Mouse (Mus musculus): Measurements from ENCODE around the gene Fgf8. TPM values are rescaled to one million over a fixed set of nuclear protein-coding genes. Genes with fewer than 3 reads are reported as not detected.

Fgf8 gene
- polyA plus RNA-seq (2021; fragmentation: Nextera tagmentation), result not detected in 2 replicates
- long read RNA-seq, experiment 1, result 0 reads
- long read RNA-seq, experiment 2, result 0 reads

GRCm38 (mm10) chr19:45742218-45742983 lies at the start of gene Fgf8:
TSS of gene Fgf8 (minus strand) at chr19:45742915.

DNA sequence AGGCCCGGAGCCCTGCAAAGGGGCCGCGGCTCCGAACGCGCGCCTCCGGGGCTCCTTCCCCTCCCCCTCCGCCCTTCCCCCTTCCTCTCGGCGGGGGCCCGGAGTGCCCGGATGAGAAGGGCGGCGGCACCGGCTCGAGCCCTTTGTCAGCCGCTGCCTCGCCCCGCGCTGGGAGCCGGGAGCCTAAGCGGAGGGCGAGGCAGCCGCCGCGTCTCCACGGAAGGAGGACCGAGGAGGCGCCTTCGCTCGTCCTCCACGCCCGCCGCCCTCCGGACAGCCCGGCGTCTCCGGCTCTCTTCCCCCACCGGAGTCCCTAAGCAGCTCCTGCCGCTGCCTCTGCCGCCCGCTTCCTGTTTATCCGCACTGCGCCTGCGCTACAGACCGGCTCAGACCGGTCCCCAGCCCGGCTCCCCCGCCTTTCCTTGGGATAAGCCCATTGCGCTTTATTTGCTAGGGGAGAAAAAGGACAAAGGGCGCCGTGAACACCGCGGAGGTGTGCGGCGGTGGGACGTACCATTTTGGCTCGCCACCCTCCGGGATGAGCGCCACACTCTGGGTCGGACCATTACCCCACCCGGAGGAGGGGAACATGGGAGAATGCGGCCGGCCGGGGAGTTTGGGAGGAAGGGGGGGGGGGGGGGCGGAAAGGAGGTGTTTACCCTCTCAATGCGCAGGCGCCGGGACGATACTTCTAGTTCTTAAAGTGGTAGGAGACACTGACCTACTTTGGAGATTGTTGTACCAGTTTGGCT lies 40.6 kb upstream of the Fgf8 start, which contains the start of gene Mgea5:
Mgea5 (minus strand) TSS at position 657 of the 752 bp plus-strand sequence.

DNA sequence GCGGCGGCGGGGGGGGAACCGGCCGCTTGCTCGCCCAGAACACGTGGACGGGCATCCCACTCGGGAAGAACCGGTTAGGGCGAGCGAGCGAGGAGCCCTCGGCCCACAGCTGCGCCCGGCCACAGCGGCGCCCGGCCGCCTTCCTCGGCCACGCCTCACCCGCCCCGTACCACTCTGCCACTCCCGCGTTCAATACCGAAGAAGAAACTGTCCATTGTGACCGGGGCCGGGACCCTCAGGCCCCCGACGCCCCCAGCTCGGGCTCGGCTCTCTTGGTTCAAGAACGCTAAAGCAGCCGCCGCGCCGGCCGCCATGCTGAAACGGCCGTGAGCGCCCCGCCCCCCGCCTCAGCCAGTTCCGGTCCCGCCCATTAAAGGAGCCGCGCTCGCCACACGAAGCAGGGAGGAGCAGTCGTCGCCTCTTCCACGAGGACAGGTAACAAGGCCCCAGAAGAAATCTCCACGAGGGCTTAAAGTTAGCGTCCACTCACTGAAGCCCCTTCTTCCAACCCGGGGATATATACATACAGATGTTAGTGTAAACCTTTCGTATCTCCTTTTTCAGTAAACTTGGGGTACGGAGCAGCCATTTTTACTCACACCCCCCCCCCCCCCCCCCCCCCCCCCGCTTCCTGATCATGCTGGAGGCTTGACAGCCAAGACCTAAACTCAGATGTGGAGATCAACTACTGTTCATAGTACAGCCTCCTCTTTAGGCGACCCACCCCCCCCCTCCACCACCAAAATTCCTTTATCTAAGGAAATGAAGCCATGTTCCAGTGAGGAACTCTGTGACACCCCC lies 6.7 kb upstream of the Fgf8 start, which contains the start of gene Npm3:
Npm3 (minus strand) TSS at position 349 of the 801 bp plus-strand sequence.

Other genes with a start within 250 kb of the Fgf8 start
- 13.0 and 16.8 TPM in 2 replicates for gene Poll, start 182.4 kb downstream of the Fgf8 start, polyA plus RNA-seq (2021; fragmentation: Nextera tagmentation)
- gene Gm17018, start 182.3 kb downstream of the Fgf8 start, polyA plus RNA-seq (2021; fragmentation: Nextera tagmentation), result 167 and 207 TPM in 2 replicates
- gene Fbxw4, start 82.6 kb downstream of the Fgf8 start, polyA plus RNA-seq (2021; fragmentation: Nextera tagmentation), result 7.8 and 8.6 TPM in 2 replicates
- 4.1 and 4.3 TPM in 2 replicates for gene Npm3, start 6.7 kb upstream of the Fgf8 start, polyA plus RNA-seq (2021; fragmentation: Nextera tagmentation)
- gene Mgea5, start 40.9 kb upstream of the Fgf8 start, polyA plus RNA-seq (2021; fragmentation: Nextera tagmentation), result 22.4 and 34.7 TPM in 2 replicates
- 25.3 and 82.7 TPM in 2 replicates for gene Kcnip2, start 73.1 kb upstream of the Fgf8 start, polyA plus RNA-seq (2021; fragmentation: Nextera tagmentation)

Measured in left cerebral cortex, adult 6 months (tissue).